Mouse (Mus musculus) midbrain, embryonic 15.5 days (tissue): ENCODE data around the gene Vps13c. TPM values are rescaled to one million over a fixed set of nuclear protein-coding genes. Genes with fewer than 3 reads are reported as not detected.
A peak's percentile ranks its signal among the peaks of the same experiment; 100 is the strongest.

Experiments
- ATAC-seq: fragments of 200-750 bp; cut with Nextera tagmentation; replicated peaks from 2 replicates; pipeline ENCODE4 v1.8.0; 2017; ENCODE audit warnings: moderate TSS enrichment
- H3K27ac ChIP-seq: fragments of 300-500 bp; sonication (generic); 2 replicates; pipeline ENCODE4 v1.5.1; 2015; ENCODE audit warnings: mild to moderate bottlenecking, inconsistent platforms
- H3K27me3 ChIP-seq: fragments of 300-500 bp; sonication (generic); replicated peaks from 2 replicates; pipeline ENCODE4 v1.6.1; 2015; ENCODE audit warnings: inconsistent platforms
- H3K36me3 ChIP-seq: fragments of 300-500 bp; sonication (generic); replicated peaks from 2 replicates; pipeline ENCODE4 v1.6.1; 2015; ENCODE audit warnings: inconsistent platforms
- H3K4me1 ChIP-seq: fragments of 300-500 bp; sonication (generic); 2 replicates; pipeline ENCODE4 v1.6.1; 2015; ENCODE audit warnings: inconsistent platforms
- H3K4me2 ChIP-seq: fragments of 300-500 bp; sonication (generic); 2 replicates; pipeline ENCODE4 v1.6.1; 2015; ENCODE audit warnings: inconsistent platforms, mild to moderate bottlenecking, moderate library complexity
- H3K4me3 ChIP-seq: fragments of 300-500 bp; sonication (generic); 2 replicates; pipeline ENCODE4 v1.5.1; 2015; ENCODE audit warnings: mild to moderate bottlenecking, inconsistent platforms
- H3K9ac ChIP-seq: fragments of 300-500 bp; sonication (generic); 2 replicates; pipeline ENCODE4 v1.6.1; 2015; ENCODE audit warnings: mild to moderate bottlenecking, inconsistent platforms
- H3K9me3 ChIP-seq: fragments of 300-500 bp; sonication (generic); 2 replicates; pipeline ENCODE4 v1.6.1; 2016; ENCODE audit warnings: inconsistent platforms
- WGBS: fragments of 180-500 bp; shearing (Covaris S2); methylation state at CpG from one replicate; pipeline ENCODE4 v1.1.7; 2015; ENCODE audit warnings: mixed read lengths; 5-methylcytosine and 5-hydroxymethylcytosine counted together
- polyA plus RNA-seq: library from polyadenylated mRNA; unstranded; fragments of >200 nt; fragmentation: Nextera tagmentation; extraction: Ambion mirVana; gene quantifications from 2 replicates; pipeline ENCODE4 v1.2.1, GENCODE M21; 2015

Gene Vps13c
- polyA plus RNA-seq, 1 experiment from 2014 or later, result 12.8 TPM

GRCm38 (mm10) chr9:68006566-68006965, 166.4 kb downstream of the Vps13c start:
- Histone ChIP-seq H3K27me3 (no peaks in the 10 kb centered on the region), H3K9ac (no peak overlapping the region), H3K9me3 (no peaks in the 10 kb centered on the region), H3K4me2 (no peak overlapping the region), H3K27ac (no peak overlapping the region), H3K36me3 (no peaks in the 10 kb centered on the region), H3K4me3 (no peak overlapping the region), H3K4me1 (no peaks in the 10 kb centered on the region)
- no peak for ATAC-seq
- WGBS, result 94% methylated on average over 7 of the region's 7 CpGs

- WGBS, result 9% methylated on average over 11 of the region's 11 CpGs
- Histone ChIP-seq H3K4me1 (0 out of 2 replicates have a peak, but pooled peaks cover 4% of the 10 kb centered on the region), H3K27me3 (no peaks in the 10 kb centered on the region), H3K9me3 (no peaks in the 10 kb centered on the region), H3K4me3 (no peak overlapping the region), H3K4me2 (no peak overlapping the region), H3K9ac (no peak overlapping the region), H3K36me3 (no peaks in the 10 kb centered on the region), H3K27ac (no peak overlapping the region)
- no peak for ATAC-seq
Measured at GRCm38 (mm10) chr9:68014991-68015396, 174.8 kb downstream of the Vps13c start.

GRCm38 (mm10) chr9:68016255-68016954, 176.2 kb downstream of the Vps13c start:
- Histone ChIP-seq H3K9ac (no peak overlapping the region), H3K9me3 (no peaks in the 10 kb centered on the region), H3K4me3 (no peak overlapping the region), H3K27ac (no peak overlapping the region), H3K4me1 (0 out of 2 replicates have a peak, but pooled peaks cover 4% of the 10 kb centered on the region), H3K36me3 (no peaks in the 10 kb centered on the region), H3K27me3 (no peaks in the 10 kb centered on the region), H3K4me2 (no peak overlapping the region)
- 51% methylated on average over 5 of the region's 5 CpGs for WGBS
- peak; percentile 88 for ATAC-seq

GRCm38 (mm10) chr9:68020776-68021365, 180.7 kb downstream of the Vps13c start:
- no peaks in the 10 kb centered on the region for H3K27me3 ChIP-seq
- ATAC-seq, result no peak
- no peaks in the 10 kb centered on the region for H3K9me3 ChIP-seq
- no peak overlapping the region for H3K4me3 ChIP-seq
- H3K36me3 ChIP-seq, result no peaks in the 10 kb centered on the region
- H3K4me1 ChIP-seq, result no peaks in the 10 kb centered on the region
- 86% methylated on average over 8 of the region's 8 CpGs for WGBS
- H3K27ac ChIP-seq, result no peak overlapping the region
- no peak overlapping the region for H3K9ac ChIP-seq
- no peak overlapping the region for H3K4me2 ChIP-seq

- H3K9ac ChIP-seq, result no peak overlapping the region
- no peak overlapping the region for H3K4me3 ChIP-seq
- 87% methylated on average over 9 of the region's 9 CpGs for WGBS
- H3K9me3 ChIP-seq, result no peaks in the 10 kb centered on the region
- H3K27me3 ChIP-seq, result no peaks in the 10 kb centered on the region
- H3K27ac ChIP-seq, result no peak overlapping the region
- no peaks in the 10 kb centered on the region for H3K4me1 ChIP-seq
- no peak for ATAC-seq
- H3K4me2 ChIP-seq, result no peak overlapping the region
- no peaks in the 10 kb centered on the region for H3K36me3 ChIP-seq
Measured at GRCm38 (mm10) chr9:68022311-68023043, 182.3 kb downstream of the Vps13c start.

- no peaks in the 10 kb centered on the region for H3K4me1 ChIP-seq
- H3K4me2 ChIP-seq, result no peak overlapping the region
- no peaks in the 10 kb centered on the region for H3K9me3 ChIP-seq
- ATAC-seq, result no peak
- 74% methylated on average over 4 of the region's 4 CpGs for WGBS
- no peaks in the 10 kb centered on the region for H3K36me3 ChIP-seq
- no peaks in the 10 kb centered on the region for H3K27me3 ChIP-seq
- no peak overlapping the region for H3K9ac ChIP-seq
- no peak overlapping the region for H3K4me3 ChIP-seq
- H3K27ac ChIP-seq, result no peak overlapping the region
Measured at GRCm38 (mm10) chr9:68028631-68029030, 188.4 kb downstream of the Vps13c start.

GRCm38 (mm10) chr9:68033771-68034170, 193.6 kb downstream of the Vps13c start:
- no peak overlapping the region for H3K9ac ChIP-seq
- H3K36me3 ChIP-seq, result no peaks in the 10 kb centered on the region
- no peak overlapping the region for H3K27ac ChIP-seq
- ATAC-seq, result no peak
- H3K4me1 ChIP-seq, result no peaks in the 10 kb centered on the region
- 75% methylated on average over 5 of the region's 5 CpGs for WGBS
- no peaks in the 10 kb centered on the region for H3K27me3 ChIP-seq
- no peak overlapping the region for H3K4me2 ChIP-seq
- H3K9me3 ChIP-seq, result no peaks in the 10 kb centered on the region
- no peak overlapping the region for H3K4me3 ChIP-seq

Other genes with a start within 250 kb of the Vps13c start
- gene C2cd4b, start 81.0 kb upstream of the Vps13c start, polyA plus RNA-seq, result 0.31 and 1.4 TPM in 2 replicates
- gene C2cd4a, start 8.1 kb upstream of the Vps13c start, polyA plus RNA-seq, result 0.27 and 0.45 TPM in 2 replicates